Comparison of ENCODE assay signal across 8 mouse cellular contexts in genomic region chr1:149758092-149758782, GRCm38 (mm10).
DNase-seq lines count a peak whose midpoint lies in the region; ATAC-seq and TF ChIP-seq lines count a peak whose summit lies in the region.

No protein-coding gene starts in this region.

- H3K4me3 ChIP-seq in heart, adult 2 months, result no peak overlapping the region
- no peak overlapping the region for H3K4me3 ChIP-seq in heart, embryonic 11.5 days (ENCODE audit: low read depth, low read length)
- no peak overlapping the region for H3K4me3 ChIP-seq in midbrain, embryonic 14.5 days (replicated peaks; ENCODE audit: low read depth, low read length)

- H3K9me3 ChIP-seq in heart, embryonic 11.5 days (replicated peaks; ENCODE audit: control insufficient read depth, low read length), result no peaks in the 10 kb centered on the region
- H3K9me3 ChIP-seq in midbrain, embryonic 14.5 days (ENCODE audit: control insufficient read depth, low read length), result no peaks in the 10 kb centered on the region

- intact Hi-C loops in heart, adult 2 months (cut with DNase I), result no loop called here

- H3K27ac ChIP-seq in heart, adult 2 months, result no peak overlapping the region
- H3K27ac ChIP-seq in heart, embryonic 11.5 days (ENCODE audit: low read depth, low read length), result no peak overlapping the region
- H3K27ac ChIP-seq in midbrain, embryonic 14.5 days (replicated peaks; ENCODE audit: low read depth, low read length), result no peak overlapping the region

- no peak for TF ChIP-seq EP300 in heart, adult 2 months (IDR thresholded peaks at IDR 0.05; ENCODE audit: insufficient read depth, low read depth, low read length)

- H3K9ac ChIP-seq in heart, adult 2 months (ENCODE audit: low read depth, low read length), result no peak overlapping the region
- no peak overlapping the region for H3K9ac ChIP-seq in heart, embryonic 11.5 days (ENCODE audit: low read depth, low read length)
- H3K9ac ChIP-seq in midbrain, embryonic 14.5 days (replicated peaks; ENCODE audit: low read length), result no peak overlapping the region

- peak; percentile 71 for TF ChIP-seq CTCF in heart, adult 2 months (IDR thresholded peaks at IDR 0.05)
- peak; percentile 43 for TF ChIP-seq CTCF in brain, embryonic 14.5 days (IDR thresholded peaks at IDR 0.05; ENCODE audit: borderline replicate concordance, extremely low read depth, insufficient read depth, insufficient read length)

- WGBS in heart, adult 2 months, result 76% methylated on average over 1 of the region's 1 CpGs
- WGBS in heart, embryonic 11.5 days (ENCODE audit: insufficient replicate concordance), result 76% methylated on average over 1 of the region's 1 CpGs
- 87% methylated on average over 1 of the region's 1 CpGs for WGBS in midbrain, embryonic 14.5 days

- no peak for ATAC-seq in heart, embryonic 11.5 days (replicated peaks; ENCODE audit: insufficient number of reproducible peaks, low FRiP score, low TSS enrichment)
- peak; percentile 67; the same call in 1 of the 2 replicates for ATAC-seq in midbrain, embryonic 14.5 days (ENCODE audit: low FRiP score, low TSS enrichment)

- no peak for TF ChIP-seq POLR2A in heart, adult 2 months (IDR thresholded peaks at IDR 0.05; ENCODE audit: insufficient read depth, low read depth, low read length)
- TF ChIP-seq POLR2A in brain, embryonic 14.5 days (IDR thresholded peaks at IDR 0.05; ENCODE audit: borderline replicate concordance, extremely low read depth, insufficient read depth, insufficient read length, poor library complexity, severe bottlenecking), result no peak

- H3K79me2 ChIP-seq in heart, adult 2 months (replicated peaks; ENCODE audit: control insufficient read depth, insufficient read depth, low read length), result no peaks in the 10 kb centered on the region

- no peaks in the 10 kb centered on the region for H3K4me1 ChIP-seq in heart, adult 2 months (ENCODE audit: control insufficient read depth, insufficient read depth, low read length)
- no peaks in the 10 kb centered on the region for H3K4me1 ChIP-seq in heart, embryonic 11.5 days (ENCODE audit: control insufficient read depth, insufficient read depth, low read length)
- H3K4me1 ChIP-seq in midbrain, embryonic 14.5 days (ENCODE audit: control insufficient read depth, insufficient read depth, low read length), result no peaks in the 10 kb centered on the region

- no peaks in the 10 kb centered on the region for H3K27me3 ChIP-seq in heart, adult 2 months (ENCODE audit: control insufficient read depth, insufficient read depth, low read length)
- no peaks in the 10 kb centered on the region for H3K27me3 ChIP-seq in heart, embryonic 11.5 days (ENCODE audit: control insufficient read depth, insufficient read depth, low read length)
- no peaks in the 10 kb centered on the region for H3K27me3 ChIP-seq in midbrain, embryonic 14.5 days (ENCODE audit: control insufficient read depth, insufficient read depth, low read length)

- no peak for DNase-seq in heart, adult 2 months
- DNase-seq in 3134 (ENCODE audit: extremely low read depth, insufficient read length, low spot score), result peak; percentile 19
- DNase-seq in brain, embryonic 14.5 days (ENCODE audit: low read depth), result peak; percentile 94
- DNase-seq in forelimb bud, embryonic 11.5 days (ENCODE audit: low read depth, low spot score), result peak; percentile 76
- peak; percentile 88 for DNase-seq in midbrain, embryonic 14.5 days
- no peak for DNase-seq in B cell, adult 2 months
- DNase-seq in adrenal gland, adult 18-20 months (ENCODE audit: low spot score in 2 of 2), result no peak

- no peak overlapping the region for H3K4me2 ChIP-seq in heart, embryonic 11.5 days
- H3K4me2 ChIP-seq in midbrain, embryonic 14.5 days (ENCODE audit: low read length), result no peak overlapping the region

- H3K36me3 ChIP-seq in heart, adult 2 months (ENCODE audit: control insufficient read depth, insufficient read depth, low read length), result no peaks in the 10 kb centered on the region
- no peaks in the 10 kb centered on the region for H3K36me3 ChIP-seq in heart, embryonic 11.5 days (ENCODE audit: control insufficient read depth, insufficient read depth, low read length)
- no peaks in the 10 kb centered on the region for H3K36me3 ChIP-seq in midbrain, embryonic 14.5 days (ENCODE audit: control insufficient read depth, insufficient read depth, low read length)

Comparison
In these comparisons a context has a peak if more than half of its experiments do, and no peak if none do; other contexts are left out.
1. DNase-seq: peak in 3134 (single experiment), brain, embryonic 14.5 days (single experiment), forelimb bud, embryonic 11.5 days (single experiment) and midbrain, embryonic 14.5 days (single experiment); none in heart, adult 2 months (0 of 2), B cell, adult 2 months (0 of 2) and adrenal gland, adult 18-20 months (0 of 2).